Comparison of ENCODE assay signal across 8 mouse cellular contexts in genomic region chr2:19344636-19345413, GRCm38 (mm10). TPM values are rescaled to one million over a fixed set of nuclear protein-coding genes. Genes with fewer than 3 reads are reported as not detected.
A peak's percentile ranks its signal among the peaks of the same experiment; 100 is the strongest.
DNase-seq lines count a peak whose midpoint lies in the region; ATAC-seq and TF ChIP-seq lines count a peak whose summit lies in the region.

No protein-coding gene starts in this region.

- peak overlapping the region; percentile 60 for H3K9ac ChIP-seq in forebrain, postnatal 0 days
- 0 out of 2 replicates have a peak overlapping the region, but pooled peaks have one; percentile 28 for H3K9ac ChIP-seq in neural tube, embryonic 15.5 days (replicated peaks)

- intact Hi-C loops in heart, postnatal 36 days (cut with DNase I) = loop anchor here (5.0 to 10.0 kb wide), 4 partner anchors 68 to 1920 kb away; no protein-coding TSS in a partner anchor

- peak overlapping the region; percentile 46 for H3K4me2 ChIP-seq in forebrain, postnatal 0 days (ENCODE audit: low read depth)
- peak overlapping the region; percentile 47 for H3K4me2 ChIP-seq in neural tube, embryonic 15.5 days

- H3K27me3 ChIP-seq in forebrain, postnatal 0 days (ENCODE audit: insufficient read depth, low read length) = no peaks in the 10 kb centered on the region
- no peaks in the 10 kb centered on the region for H3K27me3 ChIP-seq in neural tube, embryonic 15.5 days (replicated peaks)

- 27% methylated on average over 19 of the region's 20 CpGs for WGBS in forebrain, postnatal 0 days
- 24% methylated on average over 20 of the region's 20 CpGs for WGBS in lung, adult 2 months
- WGBS in neural tube, embryonic 15.5 days = 29% methylated on average over 20 of the region's 20 CpGs

- H3K4me1 ChIP-seq in forebrain, postnatal 0 days (ENCODE audit: insufficient read depth) = no peaks in the 10 kb centered on the region
- H3K4me1 ChIP-seq in lung, adult 2 months (ENCODE audit: control insufficient read depth, insufficient read depth, low read length) = no peaks in the 10 kb centered on the region
- H3K4me1 ChIP-seq in neural tube, embryonic 15.5 days = no peaks in the 10 kb centered on the region

- peak; percentile 82 for DNase-seq in ES-CJ7 (ENCODE audit: low read depth, low spot score)
- peak; percentile 80 for DNase-seq in cerebellum, adult 11-12 months
- peak; percentile 96 for DNase-seq in forebrain, postnatal 0 days
- peak; percentile 85 to 91 for DNase-seq in heart, postnatal 36 days
- peak; percentile 81 to 96 for DNase-seq in layer of hippocampus, adult 18-20 months (ENCODE audit: low spot score in 2 of 2)
- DNase-seq in lung, adult 2 months = peak; percentile 81
- peak; percentile 92 for DNase-seq in testis, postnatal 10 days (ENCODE audit: low spot score)

- H3K27ac ChIP-seq in forebrain, postnatal 0 days (ENCODE audit: low read depth, low read length) = peak overlapping the region; percentile 64
- H3K27ac ChIP-seq in neural tube, embryonic 15.5 days (replicated peaks) = no peak overlapping the region

- ATAC-seq in forebrain, postnatal 0 days = peak; percentile 88
- ATAC-seq in neural tube, embryonic 15.5 days (ENCODE audit: low FRiP score) = peak; percentile 93

- no peaks in the 10 kb centered on the region for H3K36me3 ChIP-seq in forebrain, postnatal 0 days (ENCODE audit: insufficient read depth)
- H3K36me3 ChIP-seq in neural tube, embryonic 15.5 days = no peaks in the 10 kb centered on the region

- no peaks in the 10 kb centered on the region for H3K9me3 ChIP-seq in forebrain, postnatal 0 days (ENCODE audit: low read length)
- H3K9me3 ChIP-seq in neural tube, embryonic 15.5 days (replicated peaks) = no peaks in the 10 kb centered on the region

- no peak for TF ChIP-seq POLR2A in lung, adult 2 months (IDR thresholded peaks at IDR 0.05; ENCODE audit: borderline replicate concordance, extremely low read depth, low read depth, low read length)

- TF ChIP-seq CTCF in forebrain, postnatal 0 days (IDR thresholded peaks at IDR 0.05; ENCODE audit: low read depth) = peak; percentile 92
- peak; percentile 95 for TF ChIP-seq CTCF in lung, adult 2 months (IDR thresholded peaks at IDR 0.05; ENCODE audit: insufficient read depth, low read length)

- H3K4me3 ChIP-seq in forebrain, postnatal 0 days (ENCODE audit: low read depth, low read length) = peak overlapping the region; percentile 35
- H3K4me3 ChIP-seq in lung, adult 2 months (replicated peaks; ENCODE audit: extremely low read depth, low read depth, low read length) = peak overlapping the region; percentile 2
- peak overlapping the region; percentile 28 for H3K4me3 ChIP-seq in neural tube, embryonic 15.5 days (replicated peaks)

RNA-seq across cellular contexts. Expression of gene Msrb2, which starts 26.4 kb away (rescaled TPM):
- 7.1 and 8.6 TPM in 2 replicates for total RNA-seq in forebrain, postnatal 0 days (2014; rRNA removed)
- 8.7 and 9.0 TPM in 2 replicates for polyA plus RNA-seq in forebrain, postnatal 0 days (2015; fragmentation: Nextera tagmentation; extraction: Ambion mirVana)
- 10 to 100 TPM; 64.8 to 68.8 TPM for total RNA-seq in heart, postnatal 36 days (2021)
- total RNA-seq in layer of hippocampus, adult 18-20 months (2021) = 10 to 100 TPM; 33.7 to 34.1 TPM
- 12.9 and 18.8 TPM in 2 replicates for polyA plus RNA-seq in lung, adult 2 months (2012; rRNA removed)
- polyA plus RNA-seq in neural tube, embryonic 15.5 days (2015; fragmentation: Nextera tagmentation; extraction: Ambion mirVana) = 12.1 and 16.5 TPM in 2 replicates
